Mouse (Mus musculus) mature B cell (primary cell): ENCODE measurements around the gene Nav2.

Experiments used
- in situ Hi-C: fragments of 300-500 bp; cut with MboI; formaldehyde crosslinking; loops from 2 replicates; pipeline ENCODE4 v1.14.3; 2019

Nav2 gene

GRCm38 (mm10) chr7:49351596-49352258 is 443.2 kb downstream of the Nav2 start:
- in situ Hi-C loops: no loop called here

DNA sequence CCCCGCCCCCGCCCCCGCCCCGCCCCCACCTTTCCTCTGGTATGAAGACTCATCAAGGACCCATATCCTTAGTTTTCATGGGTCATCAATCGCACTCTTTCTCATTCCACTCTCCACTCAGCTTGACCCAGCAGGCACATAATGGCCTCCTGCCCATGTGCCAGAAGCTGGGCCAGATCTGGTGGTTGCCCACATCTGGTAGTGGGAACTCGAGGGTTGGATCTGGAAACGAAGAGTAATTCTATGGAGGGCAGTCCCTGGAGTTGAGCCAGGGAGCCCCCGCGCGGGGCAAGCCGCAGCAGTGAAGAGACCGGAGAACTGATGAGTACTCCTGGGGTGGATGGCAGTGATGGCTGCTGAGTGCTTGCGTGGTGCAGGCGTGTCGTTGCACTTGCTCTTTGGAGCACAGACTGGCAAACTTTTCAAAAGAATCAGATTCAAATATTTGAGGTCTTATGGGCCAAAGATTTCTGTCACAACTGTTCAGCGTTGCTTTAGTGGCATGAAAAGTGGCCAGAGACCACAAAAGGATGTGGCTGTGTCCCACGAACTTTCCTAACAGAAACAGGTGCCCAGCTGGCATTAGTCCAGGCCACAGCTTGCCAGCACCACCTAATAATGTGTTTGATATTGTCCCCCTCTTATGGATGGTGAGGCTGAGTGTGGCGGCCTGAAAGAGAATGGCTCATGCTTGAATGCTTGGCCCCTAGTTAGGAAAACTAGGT is 449.1 kb downstream of the Nav2 start:
- in situ Hi-C loops: no loop called here

DNA sequence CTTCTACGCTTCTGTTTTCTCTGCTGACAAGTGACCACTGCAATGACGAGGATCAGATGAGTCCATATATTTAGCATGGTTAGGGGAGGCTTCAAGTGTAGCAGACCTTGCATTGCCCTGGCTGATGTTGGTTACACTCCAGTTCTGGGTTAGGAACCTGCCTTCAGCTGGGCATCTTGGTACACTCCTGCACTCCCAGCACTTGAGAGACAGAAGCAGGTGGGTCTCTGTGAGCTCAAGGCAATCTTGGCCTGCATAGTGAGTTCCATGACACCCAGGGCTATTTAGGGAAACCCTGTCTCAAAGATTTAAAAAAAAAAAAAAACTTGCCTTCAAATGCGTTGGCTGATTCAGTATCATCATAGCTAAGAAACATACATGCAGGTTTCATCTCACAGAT is 450.6 kb downstream of the Nav2 start:
- in situ Hi-C loops: no loop called here

- in situ Hi-C loops: no loop called here
Observed at GRCm38 (mm10) chr7:49360597-49360996, 452.1 kb downstream of the Nav2 start.

GRCm38 (mm10) chr7:49361465-49362090 is 453.1 kb downstream of the Nav2 start:
- in situ Hi-C loops: no loop called here

- in situ Hi-C loops: no loop called here
Observed at GRCm38 (mm10) chr7:49364486-49365162, 456.1 kb downstream of the Nav2 start.

GRCm38 (mm10) chr7:49368590-49368989 is 460.1 kb downstream of the Nav2 start:
- in situ Hi-C loops: no loop called here

GRCm38 (mm10) chr7:49369006-49369405 is 460.5 kb downstream of the Nav2 start:
- in situ Hi-C loops: no loop called here

DNA sequence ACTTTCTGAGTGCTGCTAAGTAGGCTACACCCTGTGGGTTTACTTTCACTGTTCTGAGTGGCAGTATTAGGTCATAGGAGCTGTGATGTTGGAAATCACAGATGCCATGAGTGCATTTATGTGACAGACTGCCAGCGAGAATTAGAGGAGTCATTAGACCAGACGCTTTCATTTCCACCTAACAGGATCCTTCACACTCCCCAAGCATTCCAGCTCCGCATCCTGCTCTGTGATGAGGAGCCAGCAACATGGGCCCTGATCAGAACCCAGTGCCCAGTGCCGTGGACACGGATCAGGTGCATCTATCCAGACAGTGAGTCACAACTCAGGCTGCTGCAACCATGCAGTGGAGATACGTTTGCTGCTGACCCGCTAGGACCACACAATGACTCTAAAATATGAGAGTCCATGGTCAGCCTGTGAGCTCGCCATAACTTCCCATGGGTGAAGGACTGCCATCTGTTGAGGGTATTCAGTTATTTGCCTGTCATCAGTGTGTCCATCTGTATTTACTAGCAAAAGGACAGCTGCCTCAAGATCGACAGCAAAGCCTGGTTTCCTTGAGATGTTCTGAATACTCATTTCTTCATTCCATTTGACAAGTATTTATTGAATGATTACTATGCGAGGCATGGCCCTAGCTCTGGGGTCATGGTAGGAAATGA is 461.4 kb downstream of the Nav2 start:
- in situ Hi-C loops: no loop called here

GRCm38 (mm10) chr7:49371345-49371744 is 462.8 kb downstream of the Nav2 start:
- in situ Hi-C loops: no loop called here

- in situ Hi-C loops: no loop called here
Observed at GRCm38 (mm10) chr7:49371972-49372371, 463.5 kb downstream of the Nav2 start.

- in situ Hi-C loops: no loop called here
Observed at GRCm38 (mm10) chr7:49373173-49373572, 464.7 kb downstream of the Nav2 start.

- in situ Hi-C loops: no loop called here
Observed at GRCm38 (mm10) chr7:49373661-49374060, 465.1 kb downstream of the Nav2 start.

- in situ Hi-C loops: no loop called here
Observed at GRCm38 (mm10) chr7:49375499-49375974, 467.0 kb downstream of the Nav2 start.

GRCm38 (mm10) chr7:49378608-49379007 is 470.1 kb downstream of the Nav2 start:
- in situ Hi-C loops: no loop called here

GRCm38 (mm10) chr7:49380940-49381339 is 472.4 kb downstream of the Nav2 start:
- in situ Hi-C loops: no loop called here

GRCm38 (mm10) chr7:49382884-49383283 is 474.4 kb downstream of the Nav2 start:
- in situ Hi-C loops: no loop called here

- in situ Hi-C loops: no loop called here
Observed at GRCm38 (mm10) chr7:49388137-49388536, 479.6 kb downstream of the Nav2 start.

GRCm38 (mm10) chr7:49390312-49390711 is 481.8 kb downstream of the Nav2 start:
- in situ Hi-C loops: no loop called here

GRCm38 (mm10) chr7:49390829-49391228 is 482.3 kb downstream of the Nav2 start:
- in situ Hi-C loops: no loop called here

- in situ Hi-C loops: no loop called here
Observed at GRCm38 (mm10) chr7:49392180-49392579, 483.7 kb downstream of the Nav2 start.

DNA sequence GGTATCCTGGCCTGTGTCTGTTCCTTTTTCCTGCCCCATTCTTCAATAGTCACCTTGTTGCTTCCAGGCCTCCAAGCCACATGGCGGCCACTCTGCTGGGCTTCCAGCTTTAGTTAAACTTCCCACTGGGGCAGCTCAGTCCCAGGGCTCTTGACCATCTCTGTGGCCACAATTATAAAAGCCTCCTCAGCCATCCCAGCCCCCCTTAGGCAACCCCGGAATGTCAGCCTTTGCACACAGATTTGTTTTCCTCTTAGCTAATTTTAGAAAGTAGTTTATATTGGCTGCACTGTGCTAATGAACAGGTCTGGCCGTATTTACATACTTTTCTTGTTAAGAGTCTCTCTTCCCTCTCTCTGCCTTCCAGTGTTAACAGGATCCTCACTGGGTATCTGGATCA is 484.3 kb downstream of the Nav2 start:
- in situ Hi-C loops: no loop called here
